21 mouse cellular contexts compared by ENCODE assay signal in the genomic region with DNA sequence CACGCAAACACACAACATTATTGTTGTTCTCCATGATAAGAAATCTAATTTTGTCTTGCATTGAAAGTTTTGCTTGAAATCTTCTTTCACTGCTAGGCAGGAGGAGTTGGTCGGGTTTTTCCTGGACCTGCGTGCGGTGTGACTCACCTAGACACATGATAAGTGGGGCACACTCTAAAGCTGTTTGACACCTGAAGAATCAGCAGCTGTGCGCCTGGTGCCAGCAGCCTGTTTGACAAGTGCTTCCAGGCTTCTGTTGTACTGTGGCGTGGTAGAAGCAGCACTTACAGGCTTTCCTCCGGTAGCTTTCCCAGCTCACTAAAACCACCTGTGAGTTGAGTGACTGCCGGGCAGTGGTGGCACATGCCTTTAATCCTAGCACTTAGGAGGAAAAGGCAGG. TPM values are rescaled to one million over a fixed set of nuclear protein-coding genes. Genes with fewer than 3 reads are reported as not detected.
DNase-seq lines count a peak whose midpoint lies in the region; ATAC-seq lines count a peak whose summit lies in the region.
"Had no signal": no experiment of that assay in that cellular context is flagged by ENCODE, and none has a peak within 500 bp of the region (broad histone marks: within the 10 kb centered on the region; RNA-seq: fewer than 3 reads in every experiment).

No protein-coding gene starts in this region.

- no peaks in the 10 kb centered on the region for H3K4me1 ChIP-seq in embryonic facial prominence, embryonic 14.5 days (ENCODE audit: control insufficient read depth, insufficient read depth, low read length)
- H3K4me1 ChIP-seq in embryonic facial prominence, embryonic 10.5 days, result no peaks in the 10 kb centered on the region
- H3K4me1 ChIP-seq in heart, embryonic 14.5 days (ENCODE audit: control insufficient read depth in 2 of 2, insufficient read depth in 2 of 2, low read length in 2 of 2), result peaks cover 5 to 21% of the 10 kb centered on the region in 2 experiments
- no peaks in the 10 kb centered on the region for H3K4me1 ChIP-seq in midbrain, embryonic 11.5 days (ENCODE audit: control insufficient read depth, insufficient read depth, low read length)
- H3K4me1 ChIP-seq in midbrain, embryonic 13.5 days (replicated peaks), result no peaks in the 10 kb centered on the region
- H3K4me1 ChIP-seq in stomach, embryonic 16.5 days (ENCODE audit: control insufficient read depth, insufficient read depth, low read length), result no peaks in the 10 kb centered on the region
- H3K4me1 ChIP-seq: forebrain, embryonic 10.5 days; hindbrain, embryonic 13.5 days; limb, embryonic 15.5 days had no signal

- ATAC-seq in embryonic facial prominence, embryonic 14.5 days (ENCODE audit: low read depth), result no peak
- no peak for ATAC-seq in heart, embryonic 14.5 days (ENCODE audit: insufficient number of reproducible peaks, insufficient read depth, low FRiP score, low read depth)
- ATAC-seq in midbrain, embryonic 11.5 days (ENCODE audit: low FRiP score), result no peak
- no peak for ATAC-seq in midbrain, embryonic 13.5 days
- peak; percentile 78; the same call in 1 of the 2 replicates for ATAC-seq in stomach, embryonic 16.5 days (ENCODE audit: insufficient read depth, low FRiP score)
- ATAC-seq: forebrain, embryonic 16.5 days had no signal

- no peaks in the 10 kb centered on the region for H3K9me3 ChIP-seq in embryonic facial prominence, embryonic 14.5 days (ENCODE audit: control insufficient read depth, low read length)
- H3K9me3 ChIP-seq in embryonic facial prominence, embryonic 10.5 days, result no peaks in the 10 kb centered on the region
- H3K9me3 ChIP-seq in heart, embryonic 14.5 days (ENCODE audit: control insufficient read depth, low read length), result no peaks in the 10 kb centered on the region
- H3K9me3 ChIP-seq in midbrain, embryonic 11.5 days (ENCODE audit: control insufficient read depth, low read length), result no peaks in the 10 kb centered on the region
- no peaks in the 10 kb centered on the region for H3K9me3 ChIP-seq in midbrain, embryonic 13.5 days
- H3K9me3 ChIP-seq in stomach, embryonic 16.5 days (replicated peaks; ENCODE audit: control insufficient read depth, low read length), result no peaks in the 10 kb centered on the region
- H3K9me3 ChIP-seq: forebrain, embryonic 10.5 days; hindbrain, embryonic 13.5 days; limb, embryonic 15.5 days had no signal

- no peak overlapping the region for H3K9ac ChIP-seq in embryonic facial prominence, embryonic 14.5 days (ENCODE audit: low read depth, low read length)
- no peak overlapping the region for H3K9ac ChIP-seq in heart, embryonic 14.5 days (ENCODE audit: low read length)
- no peak overlapping the region for H3K9ac ChIP-seq in midbrain, embryonic 11.5 days (ENCODE audit: low read length)
- no peak overlapping the region for H3K9ac ChIP-seq in midbrain, embryonic 13.5 days (replicated peaks)
- H3K9ac ChIP-seq in stomach, embryonic 16.5 days (ENCODE audit: low read length), result no peak overlapping the region
- H3K9ac ChIP-seq: hindbrain, embryonic 13.5 days; limb, embryonic 15.5 days; liver, embryonic 14.5 days had no signal

- peak; percentile 37 for DNase-seq in embryonic facial prominence, embryonic 14.5 days (ENCODE audit: low spot score)
- no peak for DNase-seq in embryonic facial prominence, embryonic 10.5 days (ENCODE audit: low spot score)
- DNase-seq in heart, postnatal 4 days, result no peak
- DNase-seq in midbrain, embryonic 11.5 days (ENCODE audit: low spot score, missing footprints), result peak; percentile 41
- DNase-seq in right cerebral cortex, postnatal 4 days, result no peak
- DNase-seq: adrenal gland, postnatal 25 days; cerebellum, adult 9-10 months; gastrocnemius, postnatal 25 days; kidney, adult 9 months; kidney, postnatal 14 days; left cerebral cortex, postnatal 4 days; thymus, postnatal 14 days had no signal

- H3K27ac ChIP-seq in embryonic facial prominence, embryonic 14.5 days (replicated peaks; ENCODE audit: low read depth, low read length), result no peak overlapping the region
- no peak overlapping the region for H3K27ac ChIP-seq in embryonic facial prominence, embryonic 10.5 days (replicated peaks)
- peak overlapping the region; percentile 19 to 47; a peak in 2 of 4 replicates for H3K27ac ChIP-seq in heart, embryonic 14.5 days (replicated peaks in 1 of 2; ENCODE audit: control insufficient read depth in 1 of 2, insufficient read depth in 1 of 2, low read depth in 2 of 2, low read length in 2 of 2)
- H3K27ac ChIP-seq in midbrain, embryonic 11.5 days (ENCODE audit: low read depth, low read length), result no peak overlapping the region
- H3K27ac ChIP-seq in midbrain, embryonic 13.5 days, result no peak overlapping the region
- H3K27ac ChIP-seq in stomach, embryonic 16.5 days (ENCODE audit: low read length), result peak overlapping the region; percentile 46; the same call in 1 of the 2 replicates
- H3K27ac ChIP-seq: forebrain, embryonic 10.5 days; hindbrain, embryonic 13.5 days; limb, embryonic 15.5 days; liver, embryonic 14.5 days; macrophage had no signal

- WGBS in embryonic facial prominence, embryonic 14.5 days, result 87% methylated on average over 8 of the region's 8 CpGs
- WGBS in embryonic facial prominence, embryonic 10.5 days, result 93% methylated on average over 8 of the region's 8 CpGs
- WGBS in heart, embryonic 14.5 days, result 52% methylated on average over 8 of the region's 8 CpGs
- 95% methylated on average over 8 of the region's 8 CpGs for WGBS in midbrain, embryonic 11.5 days
- WGBS in midbrain, embryonic 13.5 days, result 96% methylated on average over 8 of the region's 8 CpGs
- 66% methylated on average over 8 of the region's 8 CpGs for WGBS in stomach, embryonic 16.5 days

- no peaks in the 10 kb centered on the region for H3K27me3 ChIP-seq in embryonic facial prominence, embryonic 14.5 days (replicated peaks; ENCODE audit: control insufficient read depth, insufficient read depth, low read length)
- H3K27me3 ChIP-seq in embryonic facial prominence, embryonic 10.5 days (replicated peaks; ENCODE audit: low read depth, poor library complexity, severe bottlenecking), result no peaks in the 10 kb centered on the region
- no peaks in the 10 kb centered on the region for H3K27me3 ChIP-seq in heart, embryonic 14.5 days (ENCODE audit: control insufficient read depth, insufficient read depth, low read length)
- H3K27me3 ChIP-seq in midbrain, embryonic 11.5 days (ENCODE audit: control insufficient read depth, insufficient read depth, low read length), result no peaks in the 10 kb centered on the region
- H3K27me3 ChIP-seq in midbrain, embryonic 13.5 days, result no peaks in the 10 kb centered on the region
- H3K27me3 ChIP-seq in stomach, embryonic 16.5 days (ENCODE audit: control insufficient read depth, insufficient read depth, low read length), result no peaks in the 10 kb centered on the region
- H3K27me3 ChIP-seq: hindbrain, embryonic 13.5 days; limb, embryonic 15.5 days had no signal

- H3K36me3 ChIP-seq in embryonic facial prominence, embryonic 14.5 days (ENCODE audit: control insufficient read depth, insufficient read depth, low read length), result peaks cover 31% of the 10 kb centered on the region
- H3K36me3 ChIP-seq in embryonic facial prominence, embryonic 10.5 days (replicated peaks), result peaks cover 62% of the 10 kb centered on the region
- peaks cover 24% of the 10 kb centered on the region for H3K36me3 ChIP-seq in heart, embryonic 14.5 days (ENCODE audit: control insufficient read depth, insufficient read depth, low read length)
- H3K36me3 ChIP-seq in midbrain, embryonic 11.5 days (ENCODE audit: control insufficient read depth, insufficient read depth, low read length), result peaks cover 5% of the 10 kb centered on the region
- peaks cover 25% of the 10 kb centered on the region for H3K36me3 ChIP-seq in midbrain, embryonic 13.5 days
- peaks cover 12% of the 10 kb centered on the region; the same call in 1 of the 2 replicates for H3K36me3 ChIP-seq in stomach, embryonic 16.5 days (ENCODE audit: control insufficient read depth, insufficient read depth, low read length)

- H3K4me2 ChIP-seq in embryonic facial prominence, embryonic 14.5 days (ENCODE audit: low read depth, low read length), result no peak overlapping the region
- H3K4me2 ChIP-seq in heart, embryonic 14.5 days (ENCODE audit: low read length), result no peak overlapping the region; the same call in 1 of the 2 replicates
- H3K4me2 ChIP-seq in midbrain, embryonic 11.5 days, result no peak overlapping the region
- no peak overlapping the region for H3K4me2 ChIP-seq in midbrain, embryonic 13.5 days (replicated peaks)
- 0 out of 2 replicates have a peak overlapping the region, but pooled peaks have one; percentile 5 for H3K4me2 ChIP-seq in stomach, embryonic 16.5 days (ENCODE audit: low read depth, low read length)
- H3K4me2 ChIP-seq: hindbrain, embryonic 13.5 days; limb, embryonic 15.5 days had no signal

- H3K4me3 ChIP-seq in embryonic facial prominence, embryonic 14.5 days (ENCODE audit: low read depth, low read length), result no peak overlapping the region
- no peak overlapping the region for H3K4me3 ChIP-seq in embryonic facial prominence, embryonic 10.5 days
- H3K4me3 ChIP-seq in heart, embryonic 14.5 days (ENCODE audit: control insufficient read depth in 1 of 2, insufficient read depth in 1 of 2, low read depth in 1 of 2, low read length in 2 of 2), result no peak overlapping the region
- H3K4me3 ChIP-seq in midbrain, embryonic 11.5 days (ENCODE audit: low read depth, low read length), result no peak overlapping the region
- no peak overlapping the region for H3K4me3 ChIP-seq in midbrain, embryonic 13.5 days (replicated peaks)
- no peak overlapping the region for H3K4me3 ChIP-seq in stomach, embryonic 16.5 days (replicated peaks; ENCODE audit: low read length)
- H3K4me3 ChIP-seq: forebrain, embryonic 10.5 days; hindbrain, embryonic 13.5 days; limb, embryonic 15.5 days had no signal

RNA-seq across cellular contexts. Expression of gene Sltm, which starts 27.8 kb away (rescaled TPM):
- polyA plus RNA-seq in embryonic facial prominence, embryonic 14.5 days (2014; fragmentation: Nextera tagmentation; extraction: Ambion mirVana), result 39.8 and 41.5 TPM in 2 replicates
- polyA plus RNA-seq in embryonic facial prominence, embryonic 10.5 days (2016; fragmentation: Nextera tagmentation; extraction: Ambion mirVana), result 69.3 and 71.6 TPM in 2 replicates
- polyA plus RNA-seq in heart, embryonic 14.5 days (2014; fragmentation: Nextera tagmentation; extraction: Ambion mirVana), result 39.8 and 40.7 TPM in 2 replicates
- 10 to 100 TPM; 34.8 TPM for total RNA-seq in heart, postnatal 4 days (2021)
- 65.5 and 66.2 TPM in 2 replicates for polyA plus RNA-seq in midbrain, embryonic 11.5 days (2014; fragmentation: Nextera tagmentation; extraction: Ambion mirVana)
- 70.5 and 73.7 TPM in 2 replicates for polyA plus RNA-seq in midbrain, embryonic 13.5 days (2015; fragmentation: Nextera tagmentation; extraction: Ambion mirVana)
- polyA plus RNA-seq in stomach, embryonic 16.5 days (2015; fragmentation: Nextera tagmentation; extraction: Ambion mirVana), result 47.1 and 49.6 TPM in 2 replicates

Comparison
In these comparisons a context has a peak if more than half of its experiments do, and no peak if none do; other contexts are left out.
1. DNase-seq: peak in embryonic facial prominence, embryonic 14.5 days (single experiment) and midbrain, embryonic 11.5 days (single experiment); none in embryonic facial prominence, embryonic 10.5 days (single experiment), heart, postnatal 4 days (single experiment) and right cerebral cortex, postnatal 4 days (single experiment).
2. H3K27ac ChIP-seq: peak in heart, embryonic 14.5 days (2 of 2) and stomach, embryonic 16.5 days (single experiment); none in embryonic facial prominence, embryonic 14.5 days (single experiment), embryonic facial prominence, embryonic 10.5 days (single experiment), midbrain, embryonic 11.5 days (single experiment) and midbrain, embryonic 13.5 days (single experiment).